In the genomic region with DNA sequence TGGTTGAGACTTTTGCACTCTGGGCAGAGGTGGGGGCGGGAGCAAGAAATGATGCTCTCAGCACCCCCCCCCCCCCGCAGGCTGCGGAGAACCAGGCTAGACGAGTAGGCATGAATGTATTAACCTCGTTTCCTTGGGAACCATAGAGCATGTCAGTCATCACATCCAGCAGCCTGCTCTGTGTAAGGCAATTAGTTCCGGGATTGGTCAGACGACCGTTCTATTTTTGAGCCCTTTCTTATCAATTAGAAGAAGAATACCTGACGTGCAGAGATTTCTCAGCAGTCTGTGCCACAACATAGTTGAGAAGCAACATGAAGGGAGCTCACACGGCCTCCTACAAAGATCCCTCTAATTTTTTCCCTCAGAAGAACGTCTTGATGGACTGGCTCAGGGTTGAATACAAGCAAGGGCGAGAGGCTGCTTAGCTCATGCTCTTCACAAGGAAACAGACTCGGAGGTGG, we compare ENCODE assay signal across 8 mouse cellular contexts. TPM values are rescaled to one million over a fixed set of nuclear protein-coding genes. Genes with fewer than 3 reads are reported as not detected.
DNase-seq lines count a peak whose midpoint lies in the region; ATAC-seq and TF ChIP-seq lines count a peak whose summit lies in the region.

No protein-coding gene starts in this region.

- no peak for DNase-seq in heart, adult 18-20 months
- DNase-seq in hindbrain, postnatal 0 days (ENCODE audit: low spot score) = peak; percentile 63
- no peak for DNase-seq in thymus, postnatal 4 days
- no peak for DNase-seq in adrenal gland, adult 8-10 months
- DNase-seq in lung, adult 2 months = no peak

- peaks cover 14% of the 10 kb centered on the region for H3K4me1 ChIP-seq in heart, embryonic 13.5 days
- peaks cover 3% of the 10 kb centered on the region; the same call in 1 of the 2 replicates for H3K4me1 ChIP-seq in embryonic facial prominence, embryonic 12.5 days
- no peaks in the 10 kb centered on the region; the same call in 1 of the 2 replicates for H3K4me1 ChIP-seq in hindbrain, postnatal 0 days (ENCODE audit: insufficient read depth, low read length)
- H3K4me1 ChIP-seq in midbrain, embryonic 16.5 days (ENCODE audit: control insufficient read depth, insufficient read depth, low read length) = peaks cover 15% of the 10 kb centered on the region
- H3K4me1 ChIP-seq in lung, adult 2 months (ENCODE audit: control insufficient read depth, insufficient read depth, low read length) = no peaks in the 10 kb centered on the region

- ATAC-seq in heart, embryonic 13.5 days (ENCODE audit: extremely low read depth, insufficient number of reproducible peaks, low FRiP score, low TSS enrichment) = no peak
- ATAC-seq in embryonic facial prominence, embryonic 12.5 days (ENCODE audit: insufficient number of reproducible peaks, insufficient read depth, low FRiP score, low TSS enrichment) = no peak
- peak; percentile 95 for ATAC-seq in hindbrain, postnatal 0 days
- peak; percentile 98 for ATAC-seq in midbrain, embryonic 16.5 days

- H3K9ac ChIP-seq in heart, embryonic 13.5 days = peak overlapping the region; percentile 47
- no peak overlapping the region for H3K9ac ChIP-seq in embryonic facial prominence, embryonic 12.5 days
- no peak overlapping the region; the same call in 1 of the 2 replicates for H3K9ac ChIP-seq in hindbrain, postnatal 0 days (replicated peaks; ENCODE audit: low read length)
- H3K9ac ChIP-seq in midbrain, embryonic 16.5 days (ENCODE audit: low read depth, low read length) = peak overlapping the region; percentile 1; the same call in 1 of the 2 replicates

- 17% methylated on average over 13 of the region's 13 CpGs for WGBS in heart, embryonic 13.5 days
- WGBS in embryonic facial prominence, embryonic 12.5 days = 43% methylated on average over 13 of the region's 13 CpGs
- WGBS in hindbrain, postnatal 0 days = 7% methylated on average over 13 of the region's 13 CpGs
- 8% methylated on average over 13 of the region's 13 CpGs for WGBS in midbrain, embryonic 16.5 days
- 38% methylated on average over 13 of the region's 13 CpGs for WGBS in lung, adult 2 months

- no peaks in the 10 kb centered on the region for H3K36me3 ChIP-seq in heart, embryonic 13.5 days
- H3K36me3 ChIP-seq in embryonic facial prominence, embryonic 12.5 days = no peaks in the 10 kb centered on the region
- H3K36me3 ChIP-seq in hindbrain, postnatal 0 days (ENCODE audit: insufficient read depth, low read length) = no peaks in the 10 kb centered on the region
- no peaks in the 10 kb centered on the region for H3K36me3 ChIP-seq in midbrain, embryonic 16.5 days (ENCODE audit: control insufficient read depth, insufficient read depth, low read length)

- TF ChIP-seq CTCF in hindbrain, postnatal 0 days (IDR thresholded peaks at IDR 0.05; ENCODE audit: low read depth) = no peak
- no peak for TF ChIP-seq CTCF in lung, adult 2 months (IDR thresholded peaks at IDR 0.05; ENCODE audit: insufficient read depth, low read length)

- H3K4me2 ChIP-seq in heart, embryonic 13.5 days = peak overlapping the region; percentile 65
- peak overlapping the region; percentile 25 for H3K4me2 ChIP-seq in embryonic facial prominence, embryonic 12.5 days (replicated peaks)
- H3K4me2 ChIP-seq in hindbrain, postnatal 0 days (ENCODE audit: low read depth, low read length) = peak overlapping the region; percentile 53
- H3K4me2 ChIP-seq in midbrain, embryonic 16.5 days (ENCODE audit: low read length) = peak overlapping the region; percentile 61

- TF ChIP-seq POLR2A in lung, adult 2 months (IDR thresholded peaks at IDR 0.05; ENCODE audit: borderline replicate concordance, extremely low read depth, low read depth, low read length) = no peak

- peak overlapping the region; percentile 38 for H3K4me3 ChIP-seq in heart, embryonic 13.5 days
- no peak overlapping the region for H3K4me3 ChIP-seq in embryonic facial prominence, embryonic 12.5 days
- peak overlapping the region; percentile 13 for H3K4me3 ChIP-seq in hindbrain, postnatal 0 days (ENCODE audit: low read length)
- peak overlapping the region; percentile 18 for H3K4me3 ChIP-seq in midbrain, embryonic 16.5 days (ENCODE audit: low read depth, low read length)
- H3K4me3 ChIP-seq in lung, adult 2 months (replicated peaks; ENCODE audit: extremely low read depth, low read depth, low read length) = no peak overlapping the region

- H3K27ac ChIP-seq in heart, embryonic 13.5 days (replicated peaks) = peak overlapping the region; percentile 77
- H3K27ac ChIP-seq in embryonic facial prominence, embryonic 12.5 days = no peak overlapping the region
- peak overlapping the region; percentile 58; the same call in 1 of the 2 replicates for H3K27ac ChIP-seq in hindbrain, postnatal 0 days
- peak overlapping the region; percentile 77 for H3K27ac ChIP-seq in midbrain, embryonic 16.5 days (ENCODE audit: low read length)

- no peaks in the 10 kb centered on the region for H3K9me3 ChIP-seq in heart, embryonic 13.5 days
- no peaks in the 10 kb centered on the region for H3K9me3 ChIP-seq in embryonic facial prominence, embryonic 12.5 days
- H3K9me3 ChIP-seq in hindbrain, postnatal 0 days (ENCODE audit: low read length) = no peaks in the 10 kb centered on the region
- no peaks in the 10 kb centered on the region for H3K9me3 ChIP-seq in midbrain, embryonic 16.5 days (replicated peaks; ENCODE audit: control insufficient read depth, low read length, poor library complexity, severe bottlenecking)

- H3K27me3 ChIP-seq in heart, embryonic 13.5 days (replicated peaks) = no peaks in the 10 kb centered on the region
- H3K27me3 ChIP-seq in embryonic facial prominence, embryonic 12.5 days = no peaks in the 10 kb centered on the region
- no peaks in the 10 kb centered on the region for H3K27me3 ChIP-seq in hindbrain, postnatal 0 days (ENCODE audit: insufficient read depth, low read length)
- no peaks in the 10 kb centered on the region for H3K27me3 ChIP-seq in midbrain, embryonic 16.5 days (ENCODE audit: control insufficient read depth, insufficient read depth, low read depth, low read length)

RNA-seq across cellular contexts. Expression of gene Gpr45, which starts 53.4 kb away (rescaled TPM):
- polyA plus RNA-seq in heart, embryonic 13.5 days (2015; fragmentation: Nextera tagmentation; extraction: Ambion mirVana) = 1.9 and 2.6 TPM in 2 replicates
- not detected for total RNA-seq in heart, adult 18-20 months (2021)
- polyA plus RNA-seq in embryonic facial prominence, embryonic 12.5 days (2016; fragmentation: Nextera tagmentation; extraction: Ambion mirVana) = 15.5 and 16.7 TPM in 2 replicates
- 14.6 and 19.9 TPM in 2 replicates for total RNA-seq in hindbrain, postnatal 0 days (2014; rRNA removed)
- 8.4 and 10.4 TPM in 2 replicates for polyA plus RNA-seq in hindbrain, postnatal 0 days (2015; fragmentation: Nextera tagmentation; extraction: Ambion mirVana)
- polyA plus RNA-seq in midbrain, embryonic 16.5 days (2015; fragmentation: Nextera tagmentation; extraction: Ambion mirVana) = 15.0 and 16.6 TPM in 2 replicates
- 1 to 10 TPM; 2.2 to 5.4 (median 3.4) TPM for total RNA-seq in adrenal gland, adult 8-10 months (2022)
- 0.31 and 0.53 TPM in 2 replicates for polyA plus RNA-seq in lung, adult 2 months (2012; rRNA removed)

Comparison
In these comparisons a context has a peak if more than half of its experiments do, and no peak if none do; other contexts are left out.
1. ATAC-seq: peak in hindbrain, postnatal 0 days (single experiment) and midbrain, embryonic 16.5 days (single experiment); none in heart, embryonic 13.5 days (single experiment) and embryonic facial prominence, embryonic 12.5 days (single experiment).
2. H3K4me3 ChIP-seq: peak in heart, embryonic 13.5 days (single experiment), hindbrain, postnatal 0 days (single experiment) and midbrain, embryonic 16.5 days (single experiment); none in embryonic facial prominence, embryonic 12.5 days (single experiment) and lung, adult 2 months (single experiment).
3. H3K9ac ChIP-seq: peak in heart, embryonic 13.5 days (single experiment) and midbrain, embryonic 16.5 days (single experiment); none in embryonic facial prominence, embryonic 12.5 days (single experiment) and hindbrain, postnatal 0 days (single experiment).
4. Peak in every context shown above with its lines, with median percentiles within 50 percentile points of each other: H3K4me2 ChIP-seq.